Mouse (Mus musculus): ENCODE measurements around the gene Slc24a2. TPM values are rescaled to one million over a fixed set of nuclear protein-coding genes. Genes with fewer than 3 reads are reported as not detected.

Gene Slc24a2
- polyA plus RNA-seq, 1 experiment from 2014 or later, result 0.41 TPM

GRCm38 (mm10) chr4:87062771-87063253, 167.5 kb downstream of the Slc24a2 start:
- H3K27me3 ChIP-seq (ENCODE audit: insufficient read depth, poor library complexity, severe bottlenecking), result no peaks in the 10 kb centered on the region
- no peak for DNase-seq (ENCODE audit: low spot score)
- no peaks in the 10 kb centered on the region for H3K36me3 ChIP-seq
- no peaks in the 10 kb centered on the region for H3K9me3 ChIP-seq
- H3K27ac ChIP-seq, result no peak overlapping the region
- no peak overlapping the region for H3K4me3 ChIP-seq
- H3K4me1 ChIP-seq (replicated peaks), result peaks cover 16% of the 10 kb centered on the region; the same call in 1 of the 2 replicates
- 76% methylated on average over 6 of the region's 6 CpGs for WGBS

- H3K9me3 ChIP-seq, result no peaks in the 10 kb centered on the region
- WGBS, result 77% methylated on average over 2 of the region's 2 CpGs
Observed at GRCm38 (mm10) chr4:87061696-87062095, 168.6 kb downstream of the Slc24a2 start.

GRCm38 (mm10) chr4:87057572-87057971, 172.7 kb downstream of the Slc24a2 start:
- Histone ChIP-seq H3K4me1 (replicated peaks) (peaks cover 14% of the 10 kb centered on the region; the same call in 1 of the 2 replicates), H3K9me3 (no peaks in the 10 kb centered on the region), H3K27ac (no peak overlapping the region), H3K27me3 (ENCODE audit: insufficient read depth, poor library complexity, severe bottlenecking) (no peaks in the 10 kb centered on the region), H3K36me3 (no peaks in the 10 kb centered on the region), H3K4me3 (no peak overlapping the region)
- DNase-seq (ENCODE audit: low spot score), result no peak
- 75% methylated on average over 3 of the region's 3 CpGs for WGBS

More at GRCm38 (mm10) chr4:87061696-87062095, 168.6 kb downstream of the Slc24a2 start:
- Histone ChIP-seq H3K27me3 (ENCODE audit: insufficient read depth, poor library complexity, severe bottlenecking) (no peaks in the 10 kb centered on the region), H3K4me1 (replicated peaks) (peaks cover 16% of the 10 kb centered on the region; the same call in 1 of the 2 replicates), H3K4me3 (no peak overlapping the region), H3K27ac (no peak overlapping the region), H3K36me3 (no peaks in the 10 kb centered on the region)
- DNase-seq (ENCODE audit: low spot score), result no peak

DNA sequence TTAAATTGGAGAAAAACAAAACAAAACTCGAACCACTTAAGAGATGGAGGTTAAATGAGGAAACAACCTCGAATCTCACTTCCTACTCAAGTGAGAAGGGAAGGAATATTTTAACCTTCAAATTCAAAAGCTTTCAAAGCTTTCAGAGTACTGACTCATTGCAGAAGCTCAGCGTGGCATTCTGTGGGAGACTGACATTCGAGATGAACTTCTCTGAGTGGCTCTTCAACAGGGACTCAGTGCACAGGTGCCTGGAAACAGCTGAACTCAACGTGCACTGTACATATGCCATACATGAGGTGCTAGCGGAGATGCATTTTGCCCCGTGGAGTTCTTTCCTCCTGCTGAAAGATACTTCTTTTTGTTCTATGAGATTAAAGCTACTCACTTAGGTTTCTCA, 174.5 kb downstream of the Slc24a2 start:
- Histone ChIP-seq H3K27ac (no peak overlapping the region), H3K4me3 (no peak overlapping the region), H3K4me1 (replicated peaks) (no peaks in the 10 kb centered on the region), H3K27me3 (ENCODE audit: insufficient read depth, poor library complexity, severe bottlenecking) (no peaks in the 10 kb centered on the region), H3K9me3 (no peaks in the 10 kb centered on the region), H3K36me3 (no peaks in the 10 kb centered on the region)
- WGBS, result 82% methylated on average over 7 of the region's 7 CpGs
- no peak for DNase-seq (ENCODE audit: low spot score)

DNA sequence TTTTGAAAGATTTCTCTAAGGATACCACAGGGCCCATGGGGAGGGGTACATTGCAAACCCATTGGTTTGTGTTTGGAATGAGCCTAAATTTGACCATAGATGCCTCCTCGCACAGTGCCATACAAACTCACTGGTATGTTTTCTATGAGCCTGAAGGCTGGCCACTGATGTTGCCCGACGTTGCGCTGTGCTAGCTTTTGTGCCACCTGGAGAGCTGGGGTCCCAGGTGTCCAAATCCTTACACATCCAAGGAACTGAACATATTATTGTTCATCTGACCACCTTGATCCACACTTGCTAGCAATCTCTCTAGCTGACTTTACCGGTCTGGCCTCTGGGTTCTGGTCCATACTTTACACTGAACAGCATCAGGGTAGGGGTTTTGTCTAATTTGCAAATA, 177.4 kb downstream of the Slc24a2 start:
- H3K4me1 ChIP-seq (replicated peaks), result no peaks in the 10 kb centered on the region
- H3K27ac ChIP-seq, result no peak overlapping the region
- H3K9me3 ChIP-seq, result no peaks in the 10 kb centered on the region
- H3K36me3 ChIP-seq, result no peaks in the 10 kb centered on the region
- DNase-seq (ENCODE audit: low spot score), result no peak
- WGBS, result 96% methylated on average over 5 of the region's 5 CpGs
- no peaks in the 10 kb centered on the region for H3K27me3 ChIP-seq (ENCODE audit: insufficient read depth, poor library complexity, severe bottlenecking)
- H3K4me3 ChIP-seq, result no peak overlapping the region

DNA sequence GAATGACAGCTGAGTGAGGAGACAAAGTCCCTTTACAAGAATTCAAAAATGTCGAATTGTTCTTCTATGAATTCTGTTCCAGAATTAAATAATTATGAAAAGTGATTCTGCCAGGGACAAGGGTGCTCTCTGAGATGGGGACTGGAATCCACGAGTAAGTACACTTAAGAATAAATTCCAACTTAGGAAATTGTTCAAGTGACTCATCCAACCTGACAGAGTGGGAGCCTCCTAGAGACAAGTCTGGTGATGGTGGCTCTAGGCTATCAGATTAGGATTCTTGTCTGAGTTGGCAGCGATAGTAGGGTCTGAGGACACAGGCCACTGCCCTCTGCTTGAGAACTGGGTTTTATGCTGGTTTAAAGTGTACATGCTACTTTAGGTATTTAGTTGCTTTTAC, 181.2 kb downstream of the Slc24a2 start:
- no peaks in the 10 kb centered on the region for H3K27me3 ChIP-seq (ENCODE audit: insufficient read depth, poor library complexity, severe bottlenecking)
- no peak overlapping the region for H3K27ac ChIP-seq
- H3K4me1 ChIP-seq (replicated peaks), result no peaks in the 10 kb centered on the region
- 79% methylated on average over 3 of the region's 3 CpGs for WGBS
- no peak for DNase-seq (ENCODE audit: low spot score)
- no peaks in the 10 kb centered on the region for H3K9me3 ChIP-seq
- no peak overlapping the region for H3K4me3 ChIP-seq
- H3K36me3 ChIP-seq, result no peaks in the 10 kb centered on the region

DNA sequence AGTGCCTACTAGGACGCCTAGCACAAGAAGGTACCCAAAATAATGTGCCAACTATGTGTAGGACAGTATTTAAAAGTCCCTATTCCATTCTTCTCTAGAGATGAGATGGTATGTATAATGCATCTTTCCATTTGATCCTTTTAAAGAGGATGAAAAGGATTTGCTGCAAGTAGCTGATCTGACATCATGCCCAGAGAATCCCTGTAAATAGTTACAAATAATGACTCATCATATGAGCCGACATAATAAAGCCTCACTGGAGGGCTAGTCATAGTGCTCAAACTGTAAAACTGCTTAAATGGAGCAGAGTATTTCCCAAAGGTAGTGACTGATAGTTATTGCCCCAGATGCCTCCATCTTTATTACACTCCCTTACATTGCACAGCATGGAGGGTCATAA, 183.1 kb downstream of the Slc24a2 start:
- no peak overlapping the region for H3K27ac ChIP-seq
- no peak for DNase-seq (ENCODE audit: low spot score)
- no peaks in the 10 kb centered on the region for H3K9me3 ChIP-seq
- no peak overlapping the region for H3K4me3 ChIP-seq
- WGBS, result 89% methylated on average over 2 of the region's 2 CpGs
- no peaks in the 10 kb centered on the region for H3K27me3 ChIP-seq (ENCODE audit: insufficient read depth, poor library complexity, severe bottlenecking)
- no peaks in the 10 kb centered on the region for H3K4me1 ChIP-seq (replicated peaks)
- no peaks in the 10 kb centered on the region for H3K36me3 ChIP-seq

GRCm38 (mm10) chr4:87043296-87043695, 187.0 kb downstream of the Slc24a2 start:
- 87% methylated on average over 9 of the region's 9 CpGs for WGBS
- H3K27ac ChIP-seq, result no peak overlapping the region
- no peak overlapping the region for H3K4me3 ChIP-seq
- no peaks in the 10 kb centered on the region for H3K4me1 ChIP-seq (replicated peaks)
- H3K9me3 ChIP-seq, result no peaks in the 10 kb centered on the region
- H3K27me3 ChIP-seq (ENCODE audit: insufficient read depth, poor library complexity, severe bottlenecking), result no peaks in the 10 kb centered on the region
- H3K36me3 ChIP-seq, result no peaks in the 10 kb centered on the region
- DNase-seq (ENCODE audit: low spot score), result no peak

GRCm38 (mm10) chr4:87041412-87041997, 188.8 kb downstream of the Slc24a2 start:
- 88% methylated on average over 7 of the region's 7 CpGs for WGBS
- DNase-seq (ENCODE audit: low spot score), result no peak
- Histone ChIP-seq H3K4me3 (no peak overlapping the region), H3K27ac (no peak overlapping the region), H3K4me1 (replicated peaks) (no peaks in the 10 kb centered on the region), H3K9me3 (no peaks in the 10 kb centered on the region), H3K27me3 (ENCODE audit: insufficient read depth, poor library complexity, severe bottlenecking) (no peaks in the 10 kb centered on the region), H3K36me3 (no peaks in the 10 kb centered on the region)

- H3K27me3 ChIP-seq (ENCODE audit: insufficient read depth, poor library complexity, severe bottlenecking), result no peaks in the 10 kb centered on the region
- H3K9me3 ChIP-seq, result no peaks in the 10 kb centered on the region
- H3K4me3 ChIP-seq, result no peak overlapping the region
- DNase-seq (ENCODE audit: low spot score), result no peak
- H3K4me1 ChIP-seq (replicated peaks), result no peaks in the 10 kb centered on the region
- no peak overlapping the region for H3K27ac ChIP-seq
- WGBS, result 80% methylated on average over 4 of the region's 4 CpGs
- H3K36me3 ChIP-seq, result no peaks in the 10 kb centered on the region
Observed at GRCm38 (mm10) chr4:87037592-87037991, 192.7 kb downstream of the Slc24a2 start.

- Histone ChIP-seq H3K36me3 (no peaks in the 10 kb centered on the region), H3K27ac (no peak overlapping the region), H3K27me3 (ENCODE audit: insufficient read depth, poor library complexity, severe bottlenecking) (no peaks in the 10 kb centered on the region), H3K4me3 (no peak overlapping the region), H3K4me1 (replicated peaks) (no peaks in the 10 kb centered on the region), H3K9me3 (no peaks in the 10 kb centered on the region)
- WGBS, result 54% methylated on average over 5 of the region's 5 CpGs
- no peak for DNase-seq (ENCODE audit: low spot score)
Observed at GRCm38 (mm10) chr4:87036507-87036906, 193.8 kb downstream of the Slc24a2 start.

DNA sequence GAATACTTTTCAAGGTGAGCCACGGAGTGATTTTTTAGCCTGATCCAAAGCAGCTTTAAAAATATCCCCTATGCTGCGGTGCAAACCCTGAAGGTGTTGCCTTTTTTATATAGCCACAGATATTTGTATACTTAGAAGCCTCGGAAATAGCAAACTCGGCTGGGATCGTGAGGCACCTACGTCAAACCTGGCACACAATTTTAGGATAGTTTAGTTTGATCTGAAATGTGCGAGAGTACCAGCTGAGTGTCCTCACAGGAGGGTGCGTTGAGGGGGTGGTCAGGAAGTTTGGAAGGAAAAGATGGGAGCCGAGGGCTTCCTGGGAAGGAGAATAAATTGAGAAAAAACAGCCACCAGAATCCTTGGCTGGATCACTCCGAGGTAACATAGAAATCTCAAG, 194.6 kb downstream of the Slc24a2 start:
- no peaks in the 10 kb centered on the region for H3K27me3 ChIP-seq (ENCODE audit: insufficient read depth, poor library complexity, severe bottlenecking)
- no peaks in the 10 kb centered on the region for H3K9me3 ChIP-seq
- WGBS, result 91% methylated on average over 10 of the region's 10 CpGs

DNA sequence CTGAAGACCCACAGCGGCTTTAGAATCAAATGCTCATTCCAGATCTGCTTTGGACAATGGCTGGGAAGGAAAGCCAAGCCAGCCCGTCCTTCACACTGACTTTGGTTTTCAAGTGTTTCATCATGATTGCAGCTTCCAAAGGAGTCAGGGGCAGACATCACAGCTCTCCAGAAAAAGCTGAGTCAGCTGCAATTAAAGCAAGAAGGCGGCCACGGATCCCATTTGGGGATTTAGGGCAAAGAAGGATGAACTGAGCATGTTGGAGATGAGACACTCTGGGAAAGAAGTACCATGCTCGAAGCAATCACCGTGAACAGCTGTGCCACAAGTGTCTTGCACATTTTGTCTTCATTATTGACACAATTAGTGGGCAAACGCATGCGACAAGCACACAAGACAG, 197.6 kb downstream of the Slc24a2 start:
- no peak overlapping the region for H3K4me3 ChIP-seq
- no peaks in the 10 kb centered on the region for H3K4me1 ChIP-seq (replicated peaks)
- no peak for DNase-seq (ENCODE audit: low spot score)
- H3K9me3 ChIP-seq, result no peaks in the 10 kb centered on the region
- H3K27me3 ChIP-seq (ENCODE audit: insufficient read depth, poor library complexity, severe bottlenecking), result no peaks in the 10 kb centered on the region
- WGBS, result 88% methylated on average over 8 of the region's 8 CpGs
- no peak overlapping the region for H3K27ac ChIP-seq
- H3K36me3 ChIP-seq, result no peaks in the 10 kb centered on the region

More for the DNA sequence above, 194.6 kb downstream of the Slc24a2 start:
- H3K4me1 ChIP-seq (replicated peaks), result no peaks in the 10 kb centered on the region
- no peak overlapping the region for H3K27ac ChIP-seq
- no peak for DNase-seq (ENCODE audit: low spot score)
- no peaks in the 10 kb centered on the region for H3K36me3 ChIP-seq
- no peak overlapping the region for H3K4me3 ChIP-seq

DNA sequence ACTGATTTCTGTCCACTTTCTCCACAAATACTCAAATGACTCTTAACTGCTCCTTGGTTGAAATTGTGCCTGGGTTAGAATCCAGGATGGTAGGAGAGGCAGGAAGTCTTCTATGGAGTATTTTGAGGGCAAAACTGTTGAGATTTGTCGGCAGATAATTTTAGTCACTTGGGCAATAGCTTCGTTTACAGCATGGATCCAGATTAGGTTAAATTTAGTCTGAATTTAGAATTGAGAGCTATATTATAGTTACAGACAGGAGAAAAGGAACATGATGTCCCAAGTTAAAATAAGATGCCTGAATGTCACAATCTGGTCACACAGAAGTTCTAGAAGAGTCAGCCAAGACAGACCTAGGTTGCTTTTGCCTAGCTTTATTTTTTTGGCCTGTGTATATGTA, 199.2 kb downstream of the Slc24a2 start:
- H3K4me3 ChIP-seq, result no peak overlapping the region

More for the DNA sequence above, 199.2 kb downstream of the Slc24a2 start:
- no peak overlapping the region for H3K27ac ChIP-seq
- DNase-seq (ENCODE audit: low spot score), result no peak
- H3K4me1 ChIP-seq (replicated peaks), result 0 out of 2 replicates have a peak, but pooled peaks cover 4% of the 10 kb centered on the region
- no peaks in the 10 kb centered on the region for H3K9me3 ChIP-seq
- H3K36me3 ChIP-seq, result no peaks in the 10 kb centered on the region
- H3K27me3 ChIP-seq (ENCODE audit: insufficient read depth, poor library complexity, severe bottlenecking), result no peaks in the 10 kb centered on the region
- 91% methylated on average over 2 of the region's 2 CpGs for WGBS

Data from hindbrain, embryonic 10.5 days (tissue).